Mouse (Mus musculus) E14TG2a.4 (cell line): ENCODE data around the gene Stx18.

Source experiments
- CTCF ChIP-seq: conservative IDR thresholded peaks from 2 replicates; pipeline ENCODE4 v1.5.1; 2014; ENCODE audit warnings: low read length
- NANOG ChIP-seq: IDR thresholded peaks from 2 replicates; pipeline ENCODE4 v1.6.1; 2014; ENCODE audit warnings: borderline replicate concordance, low read length, mixed read lengths

DNA sequence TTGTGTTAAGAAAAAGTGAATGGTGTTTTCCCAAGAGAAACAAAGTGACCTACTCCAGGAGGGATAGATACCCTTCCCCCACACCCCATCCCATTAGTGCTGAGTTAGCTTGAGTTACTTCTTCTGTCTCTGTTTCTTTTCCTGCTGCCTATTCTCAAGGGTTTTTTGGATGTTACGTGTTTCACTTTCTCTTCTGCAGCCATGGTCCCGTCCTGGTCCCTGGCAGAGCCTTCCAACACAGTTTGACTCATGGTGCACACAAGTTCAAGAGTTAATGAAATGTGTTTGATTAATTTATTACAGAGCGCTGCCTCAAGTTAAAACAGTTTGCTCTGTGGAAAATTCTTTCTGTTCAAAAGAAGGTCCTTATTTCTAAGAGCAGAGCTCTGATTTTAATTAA, 44.0 kb downstream of the Stx18 start:
- TF ChIP-seq CTCF (no peak), NANOG (no peak)
